Mouse (Mus musculus): ENCODE results near the gene Dnttip1. TPM values are rescaled to one million over a fixed set of nuclear protein-coding genes. Genes with fewer than 3 reads are reported as not detected.

The Dnttip1 gene
- polyA plus RNA-seq, 1 experiment from 2014 or later = 83.6 TPM

Other genes with a start within 250 kb of the Dnttip1 start
- gene Pigt, start 248.5 kb upstream of the Dnttip1 start, polyA plus RNA-seq (2016; fragmentation: Nextera tagmentation; extraction: Ambion mirVana) = 43.3 and 45.2 TPM in 2 replicates
- gene Wfdc2, start 183.6 kb upstream of the Dnttip1 start, polyA plus RNA-seq (2016; fragmentation: Nextera tagmentation; extraction: Ambion mirVana) = 29.9 and 34.5 TPM in 2 replicates
- gene Spint3, start 172.5 kb upstream of the Dnttip1 start, polyA plus RNA-seq (2016; fragmentation: Nextera tagmentation; extraction: Ambion mirVana) = not detected in 2 replicates
- gene Wfdc6a, start 160.5 kb upstream of the Dnttip1 start, polyA plus RNA-seq (2016; fragmentation: Nextera tagmentation; extraction: Ambion mirVana) = not detected in 2 replicates
- gene Eppin, start 152.4 kb upstream of the Dnttip1 start, polyA plus RNA-seq (2016; fragmentation: Nextera tagmentation; extraction: Ambion mirVana) = not detected in 2 replicates
- not detected in 2 replicates for gene Wfdc6b, start 132.5 kb upstream of the Dnttip1 start, polyA plus RNA-seq (2016; fragmentation: Nextera tagmentation; extraction: Ambion mirVana)
- gene Wfdc8, start 132.4 kb upstream of the Dnttip1 start, polyA plus RNA-seq (2016; fragmentation: Nextera tagmentation; extraction: Ambion mirVana) = not detected in 2 replicates
- not detected in 2 replicates for gene Wfdc16, start 107.2 kb upstream of the Dnttip1 start, polyA plus RNA-seq (2016; fragmentation: Nextera tagmentation; extraction: Ambion mirVana)
- not detected in 2 replicates for gene Wfdc10, start 89.9 kb upstream of the Dnttip1 start, polyA plus RNA-seq (2016; fragmentation: Nextera tagmentation; extraction: Ambion mirVana)
- gene Wfdc9, start 89.4 kb upstream of the Dnttip1 start, polyA plus RNA-seq (2016; fragmentation: Nextera tagmentation; extraction: Ambion mirVana) = not detected in 2 replicates
- gene Wfdc11, start 71.9 kb upstream of the Dnttip1 start, polyA plus RNA-seq (2016; fragmentation: Nextera tagmentation; extraction: Ambion mirVana) = not detected in 2 replicates
- not detected in 2 replicates for gene Wfdc13, start 60.9 kb upstream of the Dnttip1 start, polyA plus RNA-seq (2016; fragmentation: Nextera tagmentation; extraction: Ambion mirVana)
- not detected in 2 replicates for gene Spint4, start 47.5 kb upstream of the Dnttip1 start, polyA plus RNA-seq (2016; fragmentation: Nextera tagmentation; extraction: Ambion mirVana)
- gene Spint5, start 30.7 kb upstream of the Dnttip1 start, polyA plus RNA-seq (2016; fragmentation: Nextera tagmentation; extraction: Ambion mirVana) = not detected in 2 replicates
- gene Wfdc3, start 52 bp upstream of the Dnttip1 start, polyA plus RNA-seq (2016; fragmentation: Nextera tagmentation; extraction: Ambion mirVana) = 0.73 and 0.81 TPM in 2 replicates
- gene Ube2c, start 23.9 kb downstream of the Dnttip1 start, polyA plus RNA-seq (2016; fragmentation: Nextera tagmentation; extraction: Ambion mirVana) = 601 and 611 TPM in 2 replicates
- 1.3 TPM in 1 of 2 replicates, not detected in the other for gene Tnnc2, start 34.0 kb downstream of the Dnttip1 start, polyA plus RNA-seq (2016; fragmentation: Nextera tagmentation; extraction: Ambion mirVana)
- gene Snx21, start 39.8 kb downstream of the Dnttip1 start, polyA plus RNA-seq (2016; fragmentation: Nextera tagmentation; extraction: Ambion mirVana) = 11.5 and 13.0 TPM in 2 replicates
- 13.2 and 13.7 TPM in 2 replicates for gene Acot8, start 58.9 kb downstream of the Dnttip1 start, polyA plus RNA-seq (2016; fragmentation: Nextera tagmentation; extraction: Ambion mirVana)
- 10.2 and 10.7 TPM in 2 replicates for gene Zswim3, start 59.1 kb downstream of the Dnttip1 start, polyA plus RNA-seq (2016; fragmentation: Nextera tagmentation; extraction: Ambion mirVana)
- gene Zswim1, start 76.7 kb downstream of the Dnttip1 start, polyA plus RNA-seq (2016; fragmentation: Nextera tagmentation; extraction: Ambion mirVana) = 21.4 and 25.7 TPM in 2 replicates
- gene Spata25, start 82.6 kb downstream of the Dnttip1 start, polyA plus RNA-seq (2016; fragmentation: Nextera tagmentation; extraction: Ambion mirVana) = not detected in 2 replicates
- gene Ctsa, start 86.9 kb downstream of the Dnttip1 start, polyA plus RNA-seq (2016; fragmentation: Nextera tagmentation; extraction: Ambion mirVana) = 85.8 and 88.3 TPM in 2 replicates
- gene Neurl2, start 87.5 kb downstream of the Dnttip1 start, polyA plus RNA-seq (2016; fragmentation: Nextera tagmentation; extraction: Ambion mirVana) = 4.2 and 4.6 TPM in 2 replicates
- gene Pltp, start 111.7 kb downstream of the Dnttip1 start, polyA plus RNA-seq (2016; fragmentation: Nextera tagmentation; extraction: Ambion mirVana) = 39.0 and 40.4 TPM in 2 replicates
- 92.9 and 96.3 TPM in 2 replicates for gene Pcif1, start 133.3 kb downstream of the Dnttip1 start, polyA plus RNA-seq (2016; fragmentation: Nextera tagmentation; extraction: Ambion mirVana)
- gene Zfp335, start 165.8 kb downstream of the Dnttip1 start, polyA plus RNA-seq (2016; fragmentation: Nextera tagmentation; extraction: Ambion mirVana) = 18.3 and 19.1 TPM in 2 replicates
- 3.6 and 4.4 TPM in 2 replicates for gene Mmp9, start 194.8 kb downstream of the Dnttip1 start, polyA plus RNA-seq (2016; fragmentation: Nextera tagmentation; extraction: Ambion mirVana)
- gene Slc12a5, start 214.8 kb downstream of the Dnttip1 start, polyA plus RNA-seq (2016; fragmentation: Nextera tagmentation; extraction: Ambion mirVana) = 5.6 and 6.2 TPM in 2 replicates